Mouse (Mus musculus): Measurements from ENCODE around the gene Col6a6. TPM values are rescaled to one million over a fixed set of nuclear protein-coding genes. Genes with fewer than 3 reads are reported as not detected.

Col6a6 gene
- total RNA-seq (2023), result under 1 TPM; 0.24 to 0.27 TPM

DNA sequence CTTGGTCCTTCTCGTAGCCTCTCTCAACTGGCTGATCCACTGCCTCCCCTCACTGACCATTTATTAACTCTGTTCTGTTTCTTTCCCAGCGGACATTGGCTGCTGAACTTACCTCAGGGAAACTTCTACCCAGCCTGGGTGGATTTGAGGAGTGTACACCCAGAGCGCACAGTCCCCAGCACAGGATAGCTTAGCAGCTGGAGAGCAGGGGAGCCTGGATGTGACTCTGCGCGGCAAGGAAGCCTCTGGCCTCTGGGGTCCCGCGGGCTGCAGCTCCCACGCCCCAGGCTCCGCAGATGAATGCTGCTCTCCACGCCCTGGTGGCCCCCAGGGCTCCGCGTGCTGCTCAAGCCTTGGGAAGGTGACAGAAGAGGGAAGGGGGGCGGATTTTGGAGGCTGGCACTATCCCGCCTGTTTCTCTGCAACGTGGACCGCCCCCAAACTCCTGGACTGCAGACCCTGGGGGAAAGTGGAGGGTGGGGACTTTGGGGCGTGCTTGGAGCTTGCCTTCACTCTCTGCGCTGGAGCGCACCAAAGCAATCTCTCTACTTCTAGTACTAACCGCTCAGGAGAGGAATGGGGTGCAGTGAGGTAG, at the start of gene Col6a6:
Col6a6 (minus strand) TSS at position 370 of the 595 bp plus-strand sequence.

DNA sequence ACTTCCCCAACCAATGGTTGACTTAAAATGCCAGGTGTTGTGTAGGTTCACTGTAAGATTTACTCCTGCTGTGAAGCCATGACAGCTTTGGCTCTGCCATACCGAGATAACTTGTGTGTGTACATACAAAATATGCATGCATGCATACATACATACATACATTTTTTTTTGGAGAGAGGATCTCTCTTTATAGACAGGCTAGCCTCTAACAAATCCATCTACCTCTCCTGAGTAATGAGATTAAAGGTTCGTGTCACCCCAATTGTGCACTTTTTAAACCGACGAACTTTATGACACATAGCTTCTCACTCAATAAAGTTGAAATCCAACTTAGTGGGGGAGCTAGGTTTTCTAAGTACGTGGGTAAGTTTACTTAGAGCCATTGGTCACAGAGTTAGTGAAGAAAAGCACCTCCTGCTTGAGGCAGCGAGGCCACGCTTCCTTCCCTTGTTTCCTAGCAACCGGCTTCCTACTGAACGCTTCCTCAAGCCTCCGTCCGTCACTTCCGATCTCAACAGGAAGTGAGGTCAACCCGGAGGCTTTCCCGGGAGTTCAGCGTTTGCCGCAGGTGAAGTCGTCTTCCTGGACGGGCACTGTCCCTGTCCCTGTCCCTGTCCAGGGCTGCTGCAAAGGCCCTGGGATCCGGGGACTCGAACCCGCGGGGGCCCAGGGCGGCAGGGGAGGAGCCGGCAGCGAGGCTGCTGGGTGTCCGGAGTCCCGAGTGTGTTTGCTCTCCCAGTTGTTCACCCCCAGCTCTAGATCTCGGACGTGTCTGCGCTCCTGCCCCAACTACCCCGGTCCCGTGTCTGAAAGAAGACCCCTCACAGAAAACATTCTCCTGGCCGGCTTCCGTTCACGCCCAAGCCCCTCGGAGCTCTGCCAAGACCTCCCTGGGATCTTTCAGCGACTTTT, 185.2 kb downstream of the Col6a6 start, which contains the start of gene Pik3r4:
Pik3r4 (plus strand) TSS at position 519 of the 912 bp plus-strand sequence.

Other genes with a start within 250 kb of the Col6a6 start
- 10 to 100 TPM; 36.3 to 39.6 TPM for gene Pik3r4, start 185.2 kb downstream of the Col6a6 start, total RNA-seq (2023)
- gene Col6a5, start 132.5 kb upstream of the Col6a6 start, total RNA-seq (2023), result 1 to 10 TPM; 2.0 to 3.8 TPM

All from monocyte, adult 59 days (primary cell).